23 mouse cellular contexts compared by ENCODE assay signal in the genomic region with DNA sequence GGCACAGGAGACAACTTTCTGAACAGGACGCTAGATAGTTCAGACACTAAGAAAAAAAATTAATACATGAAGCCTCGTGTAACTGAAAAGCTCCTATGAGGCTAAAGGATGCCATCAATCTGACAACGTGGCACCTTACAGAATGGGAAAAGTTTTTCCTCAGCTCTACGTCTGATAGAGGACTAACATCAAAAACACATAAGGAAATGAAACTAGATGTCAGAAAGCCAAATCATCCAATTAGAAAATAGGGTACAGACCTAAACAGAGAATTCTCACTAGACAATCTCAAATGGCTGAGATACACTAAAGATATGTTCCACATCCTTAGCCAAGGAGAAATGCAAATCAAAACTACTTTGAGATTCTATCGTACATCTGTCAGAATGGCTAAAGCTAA. TPM values are rescaled to one million over a fixed set of nuclear protein-coding genes. Genes with fewer than 3 reads are reported as not detected.
A peak's percentile ranks its signal among the peaks of the same experiment; 100 is the strongest.
DNase-seq lines count a peak whose midpoint lies in the region; ATAC-seq lines count a peak whose summit lies in the region.
"Had no signal": no experiment of that assay in that cellular context is flagged by ENCODE, and none has a peak within 500 bp of the region (broad histone marks: within the 10 kb centered on the region; RNA-seq: fewer than 3 reads in every experiment).

No protein-coding gene starts in this region.

- ATAC-seq in heart, embryonic 12.5 days (ENCODE audit: insufficient number of reproducible peaks, low FRiP score), result no peak
- ATAC-seq in megakaryocyte, adult 5-6 weeks (ENCODE audit: poor library complexity, severe bottlenecking), result peak; percentile 66
- ATAC-seq: activated CD4-positive, CD25-positive, alpha-beta regulatory T cell, adult 4 months; CD4-positive, CD25-positive, alpha-beta regulatory T cell, adult 4 months; forebrain, embryonic 13.5 days; forebrain, embryonic 15.5 days; forebrain, postnatal 0 days; Patski had no signal

- WGBS in heart, embryonic 12.5 days, result 75% methylated on average over 5 of the region's 5 CpGs

- H3K27ac ChIP-seq in heart, embryonic 12.5 days (ENCODE audit: poor library complexity, severe bottlenecking), result no peak overlapping the region
- H3K27ac ChIP-seq: embryonic facial prominence, embryonic 10.5 days; embryonic facial prominence, embryonic 12.5 days; forebrain, embryonic 13.5 days; forebrain, embryonic 15.5 days had no signal

- no peak overlapping the region for H3K9ac ChIP-seq in heart, embryonic 12.5 days
- H3K9ac ChIP-seq: embryonic facial prominence, embryonic 12.5 days; forebrain, embryonic 13.5 days; forebrain, embryonic 15.5 days; forebrain, postnatal 0 days had no signal

- no peak overlapping the region for H3K4me3 ChIP-seq in heart, embryonic 12.5 days
- H3K4me3 ChIP-seq: embryonic facial prominence, embryonic 10.5 days; embryonic facial prominence, embryonic 12.5 days; forebrain, embryonic 13.5 days; forebrain, embryonic 15.5 days had no signal

- no peak overlapping the region for H3K4me2 ChIP-seq in heart, embryonic 12.5 days
- H3K4me2 ChIP-seq: embryonic facial prominence, embryonic 12.5 days; forebrain, embryonic 13.5 days; forebrain, embryonic 15.5 days had no signal

- H3K27me3 ChIP-seq in heart, embryonic 12.5 days (replicated peaks), result no peaks in the 10 kb centered on the region
- H3K27me3 ChIP-seq: CH12.LX; embryonic facial prominence, embryonic 12.5 days; forebrain, embryonic 13.5 days; forebrain, embryonic 15.5 days; Patski had no signal

- H3K4me1 ChIP-seq in heart, embryonic 12.5 days (replicated peaks), result no peaks in the 10 kb centered on the region
- H3K4me1 ChIP-seq: embryonic facial prominence, embryonic 10.5 days; embryonic facial prominence, embryonic 12.5 days; forebrain, embryonic 13.5 days; forebrain, embryonic 15.5 days had no signal

- peaks cover 4% of the 10 kb centered on the region for H3K9me3 ChIP-seq in heart, embryonic 12.5 days (replicated peaks)
- H3K9me3 ChIP-seq: forebrain, embryonic 13.5 days; forebrain, embryonic 15.5 days had no signal

- peak; percentile 4 for DNase-seq in heart, adult 11 months
- DNase-seq in A20 (ENCODE audit: low read depth, low spot score), result peak; percentile 73
- no peak for DNase-seq in kidney, adult 18-20 months
- no peak for DNase-seq in spleen, adult 18-20 months
- DNase-seq: adrenal gland, adult 8-10 months; adrenal gland, postnatal 14 days; adrenal gland, postnatal 36 days; cerebellum, adult 11-12 months; cerebellum, adult 2 months; cerebellum, adult 9-10 months; cerebellum, postnatal 10 days; cerebellum, postnatal 25 days; forebrain, postnatal 0 days had no signal

- peaks cover 21% of the 10 kb centered on the region for H3K36me3 ChIP-seq in heart, embryonic 12.5 days

RNA-seq across cellular contexts. Expression of a gene that starts 26.8 kb away (rescaled TPM):
- polyA plus RNA-seq in heart, embryonic 12.5 days (2016; fragmentation: Nextera tagmentation; extraction: Ambion mirVana), result 163 and 168 TPM in 2 replicates
- total RNA-seq in megakaryocyte, adult 5-6 weeks (2015), result 417 and 430 TPM in 2 replicates
- 194 and 208 TPM in 2 replicates for total RNA-seq in megakaryocyte, adult 5-6 weeks (2017)

RNA-seq across cellular contexts. Expression of a gene that starts 32.0 kb away (rescaled TPM):
- 17.1 and 19.6 TPM in 2 replicates for polyA plus RNA-seq in heart, embryonic 12.5 days (2016; fragmentation: Nextera tagmentation; extraction: Ambion mirVana)
- 20.8 and 23.8 TPM in 2 replicates for total RNA-seq in megakaryocyte, adult 5-6 weeks (2015)
- total RNA-seq in megakaryocyte, adult 5-6 weeks (2017), result 21.2 and 23.3 TPM in 2 replicates

Comparison
In these comparisons a context has a peak if more than half of its experiments do, and no peak if none do; other contexts are left out.
1. DNase-seq: peak in heart, adult 11 months (single experiment) and A20 (single experiment); none in kidney, adult 18-20 months (single experiment) and spleen, adult 18-20 months (0 of 2).